Mouse (Mus musculus): ENCODE results near the gene Ap3m1.

Gene Ap3m1

DNA sequence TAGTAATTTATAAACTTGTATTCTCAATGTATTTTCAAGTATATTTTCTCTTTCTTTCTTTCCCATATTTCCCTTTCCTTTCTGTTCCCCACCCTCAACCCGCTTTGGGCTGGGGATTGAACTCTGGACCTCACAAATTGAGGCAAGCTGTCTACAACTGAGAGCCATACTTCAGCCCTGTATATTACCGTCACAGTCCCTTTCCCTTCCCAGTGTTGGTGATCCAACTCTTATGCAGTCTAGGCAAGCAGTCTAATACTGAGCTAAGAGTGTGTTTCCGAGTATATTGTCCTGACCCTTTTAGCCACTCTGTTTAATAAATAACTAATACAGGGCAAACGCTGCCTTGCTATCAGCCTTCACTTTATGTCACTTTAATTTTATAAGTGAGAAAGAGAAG is 52.7 kb downstream of the Ap3m1 start:
- DNase-seq, result no peak

DNA sequence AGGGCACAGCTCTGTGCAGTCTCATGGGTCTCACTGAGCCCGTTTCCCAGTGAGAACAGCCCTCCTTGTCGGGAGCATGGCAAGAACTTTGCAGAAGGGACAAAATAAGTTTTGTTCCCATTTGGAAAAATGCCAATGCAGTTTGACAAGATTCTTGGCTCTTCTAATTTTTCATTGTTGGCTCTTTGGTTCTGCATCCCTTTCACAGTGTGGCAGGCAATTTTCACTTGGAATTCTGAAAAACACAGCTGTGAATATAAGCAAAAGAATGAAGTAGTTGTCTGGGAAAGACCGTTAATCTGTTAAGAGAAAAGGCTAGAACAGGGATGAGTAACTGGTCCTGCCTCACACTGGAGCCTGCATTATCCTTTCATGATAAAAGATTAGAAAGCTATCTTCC is 54.8 kb downstream of the Ap3m1 start:
- DNase-seq, result no peak

DNA sequence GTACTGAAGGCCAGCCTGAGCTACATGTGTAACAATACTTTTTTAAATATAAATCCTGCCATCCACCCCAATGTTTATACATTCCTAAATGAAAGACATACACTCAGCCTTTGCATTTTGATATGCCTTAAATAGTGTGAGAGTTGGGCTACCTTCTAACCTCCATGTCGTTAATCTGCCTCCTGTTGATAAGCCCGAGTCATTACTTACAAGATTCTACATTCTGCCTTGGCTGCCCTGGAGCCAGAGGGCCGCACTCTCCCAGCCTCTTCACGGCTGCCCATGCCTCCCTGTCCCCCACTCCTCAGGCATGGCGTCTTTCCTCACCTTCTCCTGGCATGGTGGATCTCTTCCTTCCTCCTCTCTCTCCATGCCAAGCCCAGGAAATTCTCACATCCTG is 55.9 kb downstream of the Ap3m1 start:
- DNase-seq, result peak in 1 of 2 experiments; percentile 21

DNA sequence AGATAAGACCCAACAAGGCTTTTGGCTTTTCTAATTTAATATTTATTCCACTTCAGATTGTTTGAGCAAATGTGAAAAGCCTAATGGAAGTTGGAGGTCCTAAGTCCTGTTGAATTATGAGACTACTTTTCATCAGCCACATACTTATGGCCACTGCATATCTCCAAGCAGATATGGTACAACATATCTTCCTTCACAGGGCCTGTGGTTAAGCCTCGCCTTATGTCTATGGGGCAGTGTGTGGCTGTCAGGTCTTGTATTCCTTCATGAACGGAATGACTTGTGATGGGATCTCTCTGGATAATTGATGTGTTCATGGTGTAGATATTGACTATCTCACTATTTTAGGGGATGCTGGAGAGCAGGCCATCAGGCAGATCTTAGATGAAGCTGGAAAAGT is 56.8 kb downstream of the Ap3m1 start:
- DNase-seq, result no peak

DNA sequence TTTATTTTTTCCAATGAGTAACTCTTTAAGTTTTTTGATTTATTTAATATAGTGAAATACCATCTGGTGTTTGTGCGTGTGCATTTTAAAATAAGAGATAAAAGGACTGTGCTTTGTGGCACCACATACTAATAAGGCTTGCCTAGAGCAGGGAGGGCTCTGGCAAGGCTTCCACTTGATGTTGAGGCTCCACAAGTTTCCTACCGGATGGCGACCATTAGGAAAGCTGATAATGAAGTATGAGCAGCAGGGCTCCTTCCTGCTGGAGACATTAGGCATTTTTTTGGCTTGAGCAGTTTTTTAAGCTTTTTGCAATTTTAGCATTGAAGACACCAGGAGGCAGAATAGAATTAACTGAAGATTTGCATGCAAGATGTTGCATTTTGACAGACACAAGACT is 57.8 kb downstream of the Ap3m1 start:
- DNase-seq, result no peak

DNA sequence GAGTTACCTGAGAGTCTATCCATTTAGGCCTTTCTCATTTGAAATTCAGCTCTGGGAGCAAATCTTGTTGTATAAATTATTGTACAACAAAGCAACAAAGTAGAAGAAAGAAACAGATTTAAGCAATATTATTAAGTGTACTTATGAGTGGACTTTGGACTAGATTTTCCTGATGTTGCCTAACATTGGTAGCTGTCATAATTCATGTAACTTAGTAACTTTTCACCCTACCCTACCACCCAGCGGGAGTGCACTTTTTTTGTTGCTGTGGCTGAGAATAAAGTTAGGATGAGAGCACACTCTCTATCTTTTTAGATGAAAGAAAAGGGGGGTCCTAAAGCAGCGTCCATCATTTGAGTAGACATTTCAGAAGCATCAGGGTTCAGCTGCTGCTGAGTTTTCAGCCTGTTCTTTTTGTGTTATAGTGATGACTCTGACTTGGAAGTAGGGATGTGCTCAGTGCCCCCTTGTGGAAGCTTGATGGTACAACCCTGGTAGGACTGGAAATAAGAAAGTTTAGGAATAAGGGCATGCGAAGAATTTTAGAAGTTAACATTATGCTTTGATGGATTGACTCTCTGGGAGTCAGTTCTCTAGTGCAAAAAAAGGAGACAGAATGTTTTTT is 59.1 kb downstream of the Ap3m1 start:
- peak; percentile 43 to 64 for DNase-seq

DNA sequence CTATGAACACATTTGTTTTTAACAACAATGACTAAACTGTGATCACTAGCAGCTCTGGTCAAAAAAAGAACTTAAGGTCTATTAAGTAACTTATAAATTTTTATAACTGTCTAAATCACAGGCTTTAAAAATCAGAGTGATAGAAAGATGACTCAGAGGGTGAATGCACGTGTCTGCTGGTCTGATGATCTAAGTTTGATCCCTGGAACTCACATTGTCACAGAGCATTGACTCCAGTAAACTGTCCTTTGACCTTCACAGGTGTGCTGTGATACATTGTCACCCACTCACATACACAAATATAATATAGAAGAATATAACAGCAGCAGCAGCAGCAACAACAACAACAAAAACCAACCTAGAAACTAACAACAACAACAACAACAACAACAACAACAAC is 60.8 kb downstream of the Ap3m1 start:
- no peak for DNase-seq

DNA sequence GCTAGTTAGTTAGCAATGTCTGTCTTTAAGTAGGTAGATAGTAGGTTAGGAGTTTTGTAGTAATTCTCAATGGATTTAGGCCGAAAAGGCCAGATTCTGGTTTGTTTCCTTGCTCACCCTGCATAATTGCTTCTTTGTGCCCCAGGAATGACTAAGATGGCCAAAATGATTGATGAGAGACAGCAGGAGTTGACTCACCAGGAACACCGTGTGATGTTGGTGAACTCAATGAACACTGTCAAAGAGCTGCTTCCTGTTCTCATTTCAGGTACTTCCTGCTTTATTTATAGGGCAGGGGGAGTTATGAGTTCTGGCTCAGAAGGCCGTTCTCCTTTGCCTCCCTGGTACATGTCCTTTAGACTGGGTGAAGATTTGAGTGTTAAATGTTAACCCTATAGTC is 66.8 kb downstream of the Ap3m1 start:
- no peak for DNase-seq

DNA sequence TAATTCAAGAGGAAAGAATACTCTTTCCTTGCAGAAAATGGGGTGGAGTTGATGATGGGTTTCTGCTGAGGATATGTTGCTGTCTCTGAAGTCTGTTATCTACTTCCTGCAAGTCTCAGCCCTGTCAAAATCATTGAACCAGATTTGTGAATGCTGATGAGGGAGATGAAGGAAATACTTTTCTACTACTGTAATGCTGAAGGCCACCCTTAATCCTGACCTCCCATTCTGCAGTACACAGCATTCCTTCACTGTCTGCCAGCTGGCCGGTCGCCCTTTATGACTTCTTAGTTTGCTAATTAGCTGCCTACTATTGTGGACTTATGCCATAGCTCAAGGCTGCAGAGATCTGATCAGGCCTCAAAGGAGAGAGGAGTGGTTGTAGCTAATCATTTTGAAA is 68.5 kb downstream of the Ap3m1 start:
- peak; percentile 83 to 86 for DNase-seq
